Mouse (Mus musculus): ENCODE results near the gene Nmt1. TPM values are rescaled to one million over a fixed set of nuclear protein-coding genes. Genes with fewer than 3 reads are reported as not detected.

Gene Nmt1
- polyA plus RNA-seq, 1 experiment from 2014 or later: 26.8 TPM

DNA sequence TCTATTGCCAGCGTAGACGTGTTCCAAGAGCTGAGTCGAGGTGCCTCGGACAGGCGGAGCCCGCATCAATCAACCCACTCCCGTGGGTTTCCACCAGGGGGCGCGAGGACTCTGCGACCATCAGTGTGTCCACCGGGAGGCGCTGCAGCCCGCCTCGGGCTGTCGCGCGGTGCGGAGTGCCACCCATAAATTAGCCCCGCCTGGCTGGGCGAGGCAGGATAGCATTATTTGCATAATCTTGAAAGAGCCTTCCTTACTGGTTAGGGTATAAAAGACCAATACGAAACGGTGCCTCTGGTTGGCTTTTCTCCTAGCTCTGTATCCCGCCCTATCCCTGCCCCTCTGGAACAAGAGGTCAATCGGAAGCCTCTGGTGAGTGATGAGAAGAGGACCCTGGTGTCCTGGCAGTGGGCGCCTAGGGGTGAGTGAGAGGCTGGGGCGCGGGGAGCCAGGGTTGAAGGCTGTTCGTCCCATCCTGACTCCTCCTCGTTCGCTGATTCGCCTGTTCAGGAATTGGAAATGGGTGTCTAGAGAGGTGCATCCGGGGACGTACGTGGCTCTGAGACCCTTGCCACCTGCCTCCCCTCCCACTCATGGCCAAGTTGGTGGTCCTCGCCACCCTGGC is 74.8 kb downstream of the Nmt1 start:
- no peaks in the 10 kb centered on the region for H3K36me3 ChIP-seq (ENCODE audit: control insufficient read depth, insufficient read depth, low read length)
- no peaks in the 10 kb centered on the region for H3K9me3 ChIP-seq (replicated peaks; ENCODE audit: control insufficient read depth, low read length, poor library complexity, severe bottlenecking)
- peaks cover 18% of the 10 kb centered on the region for H3K27me3 ChIP-seq (ENCODE audit: control insufficient read depth, insufficient read depth, low read depth, low read length)
- peak overlapping the region; percentile 78 for H3K4me2 ChIP-seq (ENCODE audit: low read length)
- under 1% methylated on average over 35 of the region's 35 CpGs for WGBS
- H3K27ac ChIP-seq (ENCODE audit: low read length): no peak overlapping the region
- peak overlapping the region; percentile 6 for H3K9ac ChIP-seq (ENCODE audit: low read depth, low read length)
- peaks cover 12% of the 10 kb centered on the region; the same call in 1 of the 2 replicates for H3K4me1 ChIP-seq (ENCODE audit: control insufficient read depth, insufficient read depth, low read length)
- peak; percentile 81 for ATAC-seq
- peak overlapping the region; percentile 39 for H3K4me3 ChIP-seq (ENCODE audit: low read depth, low read length)

DNA sequence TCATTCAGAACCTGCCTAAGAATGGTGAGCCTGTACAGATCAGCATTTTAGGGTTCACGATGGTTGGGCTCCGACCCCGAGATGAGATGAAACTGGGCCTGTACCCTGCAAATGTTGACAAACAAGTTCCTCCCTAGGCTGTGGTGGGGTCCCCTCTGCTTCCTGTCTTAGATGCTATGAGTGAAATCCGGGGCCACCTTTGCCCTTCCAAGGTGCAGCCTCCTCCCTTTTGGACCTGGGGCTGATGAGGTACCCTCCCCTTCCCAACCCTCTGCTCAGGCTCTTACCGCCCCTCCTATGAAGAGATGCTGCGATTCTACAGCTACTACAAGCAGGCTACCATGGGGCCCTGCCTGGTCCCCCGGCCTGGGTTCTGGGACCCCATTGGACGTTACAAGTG is 75.6 kb downstream of the Nmt1 start:
- ATAC-seq: no peak
- peaks cover 12% of the 10 kb centered on the region; the same call in 1 of the 2 replicates for H3K4me1 ChIP-seq (ENCODE audit: control insufficient read depth, insufficient read depth, low read length)
- WGBS: 65% methylated on average over 8 of the region's 8 CpGs
- H3K4me2 ChIP-seq (ENCODE audit: low read length): peak overlapping the region; percentile 78
- H3K4me3 ChIP-seq (ENCODE audit: low read depth, low read length): peak overlapping the region; percentile 39
- H3K9ac ChIP-seq (ENCODE audit: low read depth, low read length): peak overlapping the region; percentile 6; the same call in 1 of the 2 replicates
- no peaks in the 10 kb centered on the region for H3K9me3 ChIP-seq (replicated peaks; ENCODE audit: control insufficient read depth, low read length, poor library complexity, severe bottlenecking)
- H3K27me3 ChIP-seq (ENCODE audit: control insufficient read depth, insufficient read depth, low read depth, low read length): peaks cover 18% of the 10 kb centered on the region
- H3K36me3 ChIP-seq (ENCODE audit: control insufficient read depth, insufficient read depth, low read length): no peaks in the 10 kb centered on the region
- no peak overlapping the region for H3K27ac ChIP-seq (ENCODE audit: low read length)

DNA sequence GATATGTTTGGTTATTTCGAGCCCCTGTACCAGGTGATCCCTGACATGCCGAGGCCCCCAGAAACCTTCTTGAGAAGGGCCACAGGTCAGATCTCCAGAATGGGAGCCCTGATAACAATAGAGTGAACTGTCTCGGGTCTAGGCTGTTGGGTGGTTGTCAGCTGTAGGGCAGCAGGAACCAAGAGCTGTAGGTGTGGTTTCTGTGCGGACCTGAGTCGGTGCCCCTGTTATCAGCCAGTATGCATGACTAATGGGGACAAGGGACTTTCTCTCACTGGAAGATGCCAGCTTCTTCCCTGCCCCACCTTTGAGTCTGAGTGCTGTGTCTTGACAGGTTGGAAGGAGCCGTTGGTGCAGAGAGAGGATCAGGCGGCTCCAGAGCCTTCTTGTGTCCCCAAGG is 76.5 kb downstream of the Nmt1 start:
- Histone ChIP-seq H3K9ac (ENCODE audit: low read depth, low read length) (no peak overlapping the region), H3K4me1 (ENCODE audit: control insufficient read depth, insufficient read depth, low read length) (peaks cover 12% of the 10 kb centered on the region; the same call in 1 of the 2 replicates), H3K27ac (ENCODE audit: low read length) (no peak overlapping the region), H3K4me2 (ENCODE audit: low read length) (no peak overlapping the region), H3K9me3 (replicated peaks; ENCODE audit: control insufficient read depth, low read length, poor library complexity, severe bottlenecking) (no peaks in the 10 kb centered on the region), H3K4me3 (ENCODE audit: low read depth, low read length) (no peak overlapping the region), H3K36me3 (ENCODE audit: control insufficient read depth, insufficient read depth, low read length) (no peaks in the 10 kb centered on the region), H3K27me3 (ENCODE audit: control insufficient read depth, insufficient read depth, low read depth, low read length) (peaks cover 15% of the 10 kb centered on the region)
- ATAC-seq: no peak
- 75% methylated on average over 7 of the region's 7 CpGs for WGBS

DNA sequence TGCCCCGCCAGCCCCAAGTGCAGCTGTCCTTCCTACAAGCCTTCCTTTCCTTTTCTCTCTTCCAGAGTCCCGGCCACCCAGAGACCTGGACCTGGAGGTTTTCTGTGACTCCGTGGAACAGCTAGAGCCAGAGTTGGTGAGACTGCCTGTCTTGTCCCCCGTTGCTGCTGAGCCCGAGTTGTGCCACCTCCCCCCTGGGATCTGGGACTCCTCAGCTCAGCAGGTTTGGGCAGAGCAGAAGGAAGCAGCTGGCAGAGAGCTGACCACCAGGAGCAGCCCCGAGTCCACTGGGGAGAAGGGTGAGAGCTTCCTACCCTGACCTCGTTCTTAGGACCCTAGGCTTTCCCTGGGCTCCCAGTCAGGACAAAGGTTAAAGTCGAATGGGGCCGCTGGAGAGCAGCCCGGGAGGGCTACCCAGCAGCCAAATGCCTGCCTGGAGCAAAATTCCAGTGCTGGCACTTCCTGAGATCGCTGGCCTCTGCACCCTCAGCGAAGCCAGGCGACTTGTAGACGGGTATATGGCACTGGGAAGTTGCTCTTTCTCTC is 77.3 kb downstream of the Nmt1 start:
- no peaks in the 10 kb centered on the region for H3K36me3 ChIP-seq (ENCODE audit: control insufficient read depth, insufficient read depth, low read length)
- 62% methylated on average over 13 of the region's 14 CpGs for WGBS
- H3K27me3 ChIP-seq (ENCODE audit: control insufficient read depth, insufficient read depth, low read depth, low read length): peaks cover 8% of the 10 kb centered on the region
- no peak overlapping the region for H3K27ac ChIP-seq (ENCODE audit: low read length)
- H3K4me2 ChIP-seq (ENCODE audit: low read length): no peak overlapping the region
- ATAC-seq: no peak
- H3K4me1 ChIP-seq (ENCODE audit: control insufficient read depth, insufficient read depth, low read length): peaks cover 12% of the 10 kb centered on the region; the same call in 1 of the 2 replicates
- no peak overlapping the region for H3K4me3 ChIP-seq (ENCODE audit: low read depth, low read length)
- no peak overlapping the region for H3K9ac ChIP-seq (ENCODE audit: low read depth, low read length)
- no peaks in the 10 kb centered on the region for H3K9me3 ChIP-seq (replicated peaks; ENCODE audit: control insufficient read depth, low read length, poor library complexity, severe bottlenecking)

DNA sequence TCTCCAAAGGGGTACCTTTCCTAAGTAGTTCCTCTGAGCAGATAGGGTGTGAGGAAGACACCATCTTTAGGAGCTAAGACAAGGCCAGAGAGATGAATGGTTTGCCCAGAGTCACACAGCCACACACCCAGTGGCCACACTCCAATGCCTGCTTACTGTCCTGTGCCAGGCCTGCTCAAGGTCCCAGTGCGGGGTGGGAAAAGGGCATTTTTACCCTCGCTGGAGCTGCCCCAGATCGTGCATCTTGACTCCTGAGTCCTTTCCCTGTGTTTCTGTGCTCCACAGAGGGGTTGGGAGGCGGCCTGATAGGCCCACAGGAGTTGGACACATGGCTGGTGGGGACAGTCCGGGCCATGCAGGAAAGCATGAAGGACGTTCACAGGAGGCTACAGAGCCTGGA is 77.8 kb downstream of the Nmt1 start:
- H3K9me3 ChIP-seq (replicated peaks; ENCODE audit: control insufficient read depth, low read length, poor library complexity, severe bottlenecking): no peaks in the 10 kb centered on the region
- 80% methylated on average over 6 of the region's 6 CpGs for WGBS

DNA sequence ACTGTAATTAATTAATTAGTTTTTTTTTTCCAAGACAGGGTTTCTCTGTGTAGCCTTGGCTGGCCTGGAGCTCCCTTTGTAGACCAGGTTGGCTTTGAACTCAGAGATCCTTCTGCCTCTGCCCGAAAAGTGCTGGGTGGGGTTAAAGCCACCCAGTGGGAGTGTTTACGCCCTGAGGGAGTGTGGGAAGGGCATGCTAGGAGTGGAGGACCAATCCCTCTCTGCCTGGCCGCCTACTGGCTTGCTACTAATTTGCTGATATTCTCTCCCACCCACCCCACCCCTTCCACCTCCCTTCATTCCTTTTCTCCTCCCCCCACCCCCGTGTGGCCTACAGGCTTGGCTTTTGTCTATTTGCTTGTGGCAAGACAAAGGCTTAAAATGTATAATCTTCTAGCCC is 78.4 kb downstream of the Nmt1 start:
- 64% methylated on average over 4 of the region's 4 CpGs for WGBS
- H3K4me1 ChIP-seq (ENCODE audit: control insufficient read depth, insufficient read depth, low read length): peaks cover 8% of the 10 kb centered on the region; the same call in 1 of the 2 replicates

More for the DNA sequence above, 77.8 kb downstream of the Nmt1 start:
- Histone ChIP-seq H3K4me3 (ENCODE audit: low read depth, low read length) (no peak overlapping the region), H3K9ac (ENCODE audit: low read depth, low read length) (no peak overlapping the region), H3K4me2 (ENCODE audit: low read length) (no peak overlapping the region), H3K4me1 (ENCODE audit: control insufficient read depth, insufficient read depth, low read length) (peaks cover 12% of the 10 kb centered on the region; the same call in 1 of the 2 replicates), H3K36me3 (ENCODE audit: control insufficient read depth, insufficient read depth, low read length) (no peaks in the 10 kb centered on the region), H3K27ac (ENCODE audit: low read length) (no peak overlapping the region), H3K27me3 (ENCODE audit: control insufficient read depth, insufficient read depth, low read depth, low read length) (peaks cover 3% of the 10 kb centered on the region)
- no peak for ATAC-seq

DNA sequence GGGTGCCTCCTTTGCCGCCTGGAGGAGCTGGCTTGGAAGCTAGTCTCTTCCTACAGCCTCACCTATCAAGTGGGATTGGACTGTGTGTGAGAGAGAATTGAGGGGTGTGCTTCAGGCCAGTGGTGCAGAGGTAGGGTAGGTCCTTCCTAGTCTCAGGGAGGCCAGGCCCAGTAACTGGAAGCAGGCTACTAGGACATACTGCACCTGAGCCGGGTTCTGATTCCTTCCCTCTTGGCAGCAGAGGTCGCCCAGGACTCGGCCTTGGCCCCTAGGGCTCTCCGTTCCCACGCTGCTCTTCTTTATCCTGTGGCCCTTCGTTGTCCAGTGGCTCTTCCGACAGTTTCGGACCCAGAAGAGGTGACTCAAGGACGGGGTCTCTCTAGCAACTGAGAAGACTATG is 83.3 kb downstream of the Nmt1 start:
- ATAC-seq: no peak
- H3K4me1 ChIP-seq (ENCODE audit: control insufficient read depth, insufficient read depth, low read length): peaks cover 13% of the 10 kb centered on the region; the same call in 1 of the 2 replicates
- no peaks in the 10 kb centered on the region for H3K36me3 ChIP-seq (ENCODE audit: control insufficient read depth, insufficient read depth, low read length)
- no peak overlapping the region for H3K27ac ChIP-seq (ENCODE audit: low read length)
- no peaks in the 10 kb centered on the region for H3K9me3 ChIP-seq (replicated peaks; ENCODE audit: control insufficient read depth, low read length, poor library complexity, severe bottlenecking)
- no peak overlapping the region for H3K4me3 ChIP-seq (ENCODE audit: low read depth, low read length)
- peaks cover 27% of the 10 kb centered on the region for H3K27me3 ChIP-seq (ENCODE audit: control insufficient read depth, insufficient read depth, low read depth, low read length)
- no peak overlapping the region for H3K9ac ChIP-seq (ENCODE audit: low read depth, low read length)
- WGBS: 20% methylated on average over 10 of the region's 10 CpGs
- peak overlapping the region; percentile 49 for H3K4me2 ChIP-seq (ENCODE audit: low read length)

More for the DNA sequence above, 78.4 kb downstream of the Nmt1 start:
- H3K9me3 ChIP-seq (replicated peaks; ENCODE audit: control insufficient read depth, low read length, poor library complexity, severe bottlenecking): no peaks in the 10 kb centered on the region
- no peaks in the 10 kb centered on the region for H3K36me3 ChIP-seq (ENCODE audit: control insufficient read depth, insufficient read depth, low read length)
- H3K27me3 ChIP-seq (ENCODE audit: control insufficient read depth, insufficient read depth, low read depth, low read length): peaks cover 9% of the 10 kb centered on the region
- ATAC-seq: no peak
- no peak overlapping the region for H3K4me3 ChIP-seq (ENCODE audit: low read depth, low read length)
- H3K9ac ChIP-seq (ENCODE audit: low read depth, low read length): no peak overlapping the region
- no peak overlapping the region for H3K4me2 ChIP-seq (ENCODE audit: low read length)
- no peak overlapping the region for H3K27ac ChIP-seq (ENCODE audit: low read length)

DNA sequence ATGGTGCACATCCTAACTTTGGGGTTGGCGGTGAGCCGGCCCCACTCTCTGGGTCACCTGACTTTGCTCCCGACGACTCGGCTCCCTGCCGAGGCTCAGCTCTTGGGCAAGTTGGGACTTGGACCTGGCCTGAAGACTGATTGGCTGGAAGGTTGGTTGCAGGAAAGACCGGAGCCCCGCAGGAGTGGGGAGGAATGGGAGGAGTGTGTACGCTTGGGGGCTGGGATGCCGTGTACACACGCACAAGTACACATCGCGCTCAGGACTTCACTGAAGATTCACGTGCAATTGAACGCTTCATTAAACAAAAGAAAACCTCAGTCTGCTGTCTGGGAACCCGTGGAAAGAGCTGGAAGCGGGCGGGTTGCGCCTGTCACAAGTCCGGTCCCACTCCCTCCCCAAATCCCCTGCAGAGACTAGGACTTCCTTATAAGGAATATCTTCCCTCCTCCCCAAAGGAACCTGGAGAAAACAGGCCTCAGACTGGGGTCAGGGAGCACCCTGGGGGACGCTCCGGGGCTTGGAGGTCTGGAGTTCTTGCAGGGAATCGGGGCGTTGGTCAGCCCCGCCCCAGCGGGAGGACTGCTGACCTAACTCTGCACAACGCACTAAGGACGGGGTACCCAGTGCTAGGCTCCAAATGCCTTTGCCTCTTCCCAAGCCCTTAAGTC is 84.0 kb downstream of the Nmt1 start:
- Histone ChIP-seq H3K27me3 (ENCODE audit: control insufficient read depth, insufficient read depth, low read depth, low read length) (peaks cover 27% of the 10 kb centered on the region), H3K27ac (ENCODE audit: low read length) (no peak overlapping the region), H3K36me3 (ENCODE audit: control insufficient read depth, insufficient read depth, low read length) (no peaks in the 10 kb centered on the region), H3K9me3 (replicated peaks; ENCODE audit: control insufficient read depth, low read length, poor library complexity, severe bottlenecking) (no peaks in the 10 kb centered on the region), H3K4me1 (ENCODE audit: control insufficient read depth, insufficient read depth, low read length) (peaks cover 14% of the 10 kb centered on the region; the same call in 1 of the 2 replicates), H3K4me3 (ENCODE audit: low read depth, low read length) (peak overlapping the region; percentile 25), H3K9ac (ENCODE audit: low read depth, low read length) (peak overlapping the region; percentile 36; the same call in 1 of the 2 replicates), H3K4me2 (ENCODE audit: low read length) (peak overlapping the region; percentile 49)
- no peak for ATAC-seq
- under 1% methylated on average over 28 of the region's 28 CpGs for WGBS

DNA sequence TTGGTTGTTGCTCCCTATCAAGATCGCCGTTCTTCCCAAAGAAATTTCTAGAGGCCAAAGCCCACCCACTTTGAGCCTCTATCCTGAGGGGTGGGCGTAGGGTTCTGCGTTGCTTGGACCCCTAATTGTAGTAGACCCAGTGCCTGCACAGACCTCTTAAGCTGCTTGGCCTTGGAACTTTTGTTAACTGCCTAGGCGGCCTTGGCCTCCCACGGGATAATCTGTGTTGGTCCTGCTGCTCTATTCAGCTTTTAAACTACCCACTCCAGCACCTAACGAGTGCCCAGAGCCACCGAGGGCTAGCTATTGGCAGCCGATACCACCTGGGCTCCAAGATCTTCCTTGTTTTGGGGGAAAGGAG is 84.5 kb downstream of the Nmt1 start:
- peak overlapping the region; percentile 49 for H3K4me2 ChIP-seq (ENCODE audit: low read length)
- no peak overlapping the region; the same call in 1 of the 2 replicates for H3K4me3 ChIP-seq (ENCODE audit: low read depth, low read length)
- ATAC-seq: no peak
- no peaks in the 10 kb centered on the region for H3K9me3 ChIP-seq (replicated peaks; ENCODE audit: control insufficient read depth, low read length, poor library complexity, severe bottlenecking)
- 8% methylated on average over 9 of the region's 9 CpGs for WGBS
- H3K36me3 ChIP-seq (ENCODE audit: control insufficient read depth, insufficient read depth, low read length): no peaks in the 10 kb centered on the region
- H3K27me3 ChIP-seq (ENCODE audit: control insufficient read depth, insufficient read depth, low read depth, low read length): peaks cover 27% of the 10 kb centered on the region
- H3K4me1 ChIP-seq (ENCODE audit: control insufficient read depth, insufficient read depth, low read length): peaks cover 16% of the 10 kb centered on the region; the same call in 1 of the 2 replicates
- no peak overlapping the region for H3K27ac ChIP-seq (ENCODE audit: low read length)
- H3K9ac ChIP-seq (ENCODE audit: low read depth, low read length): no peak overlapping the region

Data from midbrain, embryonic 16.5 days (tissue).